Mouse (Mus musculus) heart, adult 10 weeks (tissue): ENCODE data around the gene Kl. TPM values are rescaled to one million over a fixed set of nuclear protein-coding genes. Genes with fewer than 3 reads are reported as not detected.

Experiments
- polyA plus RNA-seq: library from polyadenylated mRNA; stranded (reverse); fragments of 350-450 nt; fragmentation: Illumina TruSeq; extraction: RNeasy Lipid Tissue Mini Kit (QIAGEN cat#74804); gene quantifications from one replicate; pipeline ENCODE4 v1.2.3, GENCODE M21; 2014; ENCODE audit warnings: low read depth, low replicate concordance

Kl gene
- not detected for polyA plus RNA-seq

DNA sequence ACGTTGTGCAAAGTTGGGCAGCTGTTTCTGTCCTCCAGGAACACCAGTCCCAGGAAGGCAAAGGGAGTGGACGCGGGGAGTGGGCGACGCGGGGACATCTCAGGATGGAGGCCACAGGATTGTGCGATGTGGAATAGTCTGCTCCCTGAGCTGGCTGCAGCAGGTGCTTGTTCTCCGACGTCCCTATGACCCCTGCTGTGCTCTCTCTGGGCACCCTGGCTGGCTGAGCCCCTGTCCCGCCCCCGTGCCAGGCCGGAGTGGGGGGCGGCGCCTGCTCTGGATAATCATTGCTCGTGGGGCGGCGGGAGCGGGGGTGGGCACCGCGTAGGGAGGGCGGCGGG lies at the start of gene Kl:
TSS of gene Kl (plus strand) at position 280 of the 341 bp plus-strand sequence.

